Mouse (Mus musculus): ENCODE results near the gene Stat3.

The Stat3 gene

GRCm38 (mm10) chr11:100939512-100940151 is at the start of gene Stat3:
Stat3 (minus strand) TSS chr11:100939540.
- peak; percentile 99 for DNase-seq

- no peak for DNase-seq
These were observed 49.3 kb upstream of the Stat3 start for GRCm38 (mm10) chr11:100988674-100989073.

- DNase-seq = no peak
These were observed 46.3 kb upstream of the Stat3 start for GRCm38 (mm10) chr11:100985607-100986006.

GRCm38 (mm10) chr11:100983778-100984131 is 44.4 kb upstream of the Stat3 start:
- DNase-seq = no peak

GRCm38 (mm10) chr11:100983125-100983777 is 43.9 kb upstream of the Stat3 start:
- peak; percentile 65 for DNase-seq

- no peak for DNase-seq
These were observed 42.7 kb upstream of the Stat3 start for GRCm38 (mm10) chr11:100982087-100982486.

- no peak for DNase-seq
These were observed 41.9 kb upstream of the Stat3 start for GRCm38 (mm10) chr11:100981236-100981635.

GRCm38 (mm10) chr11:100980438-100980837 is 41.1 kb upstream of the Stat3 start:
- no peak for DNase-seq

GRCm38 (mm10) chr11:100979887-100980286 is 40.5 kb upstream of the Stat3 start:
- no peak for DNase-seq

- no peak for DNase-seq
These were observed 35.9 kb upstream of the Stat3 start for GRCm38 (mm10) chr11:100975241-100975640.

- no peak for DNase-seq
These were observed 35.1 kb upstream of the Stat3 start for GRCm38 (mm10) chr11:100974381-100974970.

GRCm38 (mm10) chr11:100973245-100973644 is 33.9 kb upstream of the Stat3 start:
- DNase-seq = no peak

- no peak for DNase-seq
These were observed 32.1 kb upstream of the Stat3 start for GRCm38 (mm10) chr11:100971455-100971854.

- DNase-seq = peak; percentile 47
These were observed 31.2 kb upstream of the Stat3 start, which contains the start of gene Cavin1 for GRCm38 (mm10) chr11:100970557-100970937. Cavin1 (minus strand) TSS chr11:100970887.

- no peak for DNase-seq
These were observed 30.6 kb upstream of the Stat3 start for GRCm38 (mm10) chr11:100969744-100970556.

- no peak for DNase-seq
These were observed 29.9 kb upstream of the Stat3 start for GRCm38 (mm10) chr11:100969189-100969743.

- no peak for DNase-seq
These were observed 29.2 kb upstream of the Stat3 start for GRCm38 (mm10) chr11:100968501-100968900.

- no peak for DNase-seq
These were observed 28.6 kb upstream of the Stat3 start for GRCm38 (mm10) chr11:100967881-100968420.

GRCm38 (mm10) chr11:100967376-100967775 is 28.0 kb upstream of the Stat3 start:
- no peak for DNase-seq

- DNase-seq = no peak
These were observed 26.4 kb upstream of the Stat3 start for GRCm38 (mm10) chr11:100965760-100966159.

GRCm38 (mm10) chr11:100964901-100965542 is 25.7 kb upstream of the Stat3 start:
- no peak for DNase-seq

- DNase-seq = no peak
These were observed 24.8 kb upstream of the Stat3 start for GRCm38 (mm10) chr11:100964180-100964579.
